In the genomic region with DNA sequence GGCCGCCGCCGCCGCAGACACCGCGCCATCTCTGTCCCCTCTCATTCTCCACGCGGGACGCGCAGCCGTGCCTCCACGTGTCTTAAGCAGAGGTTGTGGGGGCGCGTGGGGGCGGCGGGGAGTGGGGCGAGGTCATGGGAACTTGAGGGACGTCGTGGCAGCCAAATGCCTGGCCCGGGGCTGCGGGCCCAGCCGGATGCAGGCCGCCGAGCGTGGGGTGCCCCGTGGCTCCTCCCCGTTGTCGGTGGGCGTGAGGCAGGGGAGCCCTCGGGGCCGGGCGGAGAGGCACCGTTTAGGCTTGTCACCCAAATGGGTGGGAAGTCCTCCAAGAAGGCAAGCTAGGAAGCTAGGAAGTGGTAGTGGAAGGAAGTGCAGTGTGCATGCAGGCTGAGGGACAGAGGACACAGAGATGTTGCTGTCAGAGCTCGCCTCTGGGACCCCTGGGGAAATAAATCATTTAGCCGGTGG, we compare ENCODE assay signal across 8 mouse cellular contexts. TPM values are rescaled to one million over a fixed set of nuclear protein-coding genes. Genes with fewer than 3 reads are reported as not detected.
A peak's percentile ranks its signal among the peaks of the same experiment; 100 is the strongest.
DNase-seq lines count a peak whose midpoint lies in the region; ATAC-seq and TF ChIP-seq lines count a peak whose summit lies in the region.

No protein-coding gene starts in this region.

- H3K36me3 ChIP-seq in spleen, adult 2 months (ENCODE audit: control insufficient read depth, insufficient read depth, low read length): no peaks in the 10 kb centered on the region
- no peaks in the 10 kb centered on the region for H3K36me3 ChIP-seq in embryonic facial prominence, embryonic 12.5 days
- no peaks in the 10 kb centered on the region for H3K36me3 ChIP-seq in limb, embryonic 14.5 days (ENCODE audit: control insufficient read depth, insufficient read depth, low read length)
- no peaks in the 10 kb centered on the region for H3K36me3 ChIP-seq in midbrain, embryonic 16.5 days (ENCODE audit: control insufficient read depth, insufficient read depth, low read length)
- H3K36me3 ChIP-seq in splenic B cell, adult 2 months (ENCODE audit: control insufficient read depth, insufficient read depth, low read length, poor library complexity, severe bottlenecking): no peaks in the 10 kb centered on the region

- peak; percentile 17 to 53 for DNase-seq in spleen, adult 2 months (ENCODE audit: low read depth in 1 of 2, low spot score in 2 of 2)
- DNase-seq in spleen, adult 12 weeks (ENCODE audit: low spot score): no peak
- peak; percentile 64 for DNase-seq in heart, adult 8-10 months (ENCODE audit: low spot score)
- DNase-seq in kidney, adult 9 months: peak; percentile 63
- peak; percentile 52 for DNase-seq in limb, embryonic 14.5 days (ENCODE audit: low spot score)
- DNase-seq in splenic B cell, adult 2 months (ENCODE audit: low read depth, low spot score): peak; percentile 62

- H3K9ac ChIP-seq in embryonic facial prominence, embryonic 12.5 days: peak overlapping the region; percentile 92
- H3K9ac ChIP-seq in limb, embryonic 14.5 days (ENCODE audit: low read depth, low read length, severe bottlenecking): peak overlapping the region; percentile 95
- H3K9ac ChIP-seq in midbrain, embryonic 16.5 days (ENCODE audit: low read depth, low read length): peak overlapping the region; percentile 97

- H3K4me1 ChIP-seq in spleen, adult 2 months (ENCODE audit: control insufficient read depth, insufficient read depth, insufficient read length): no peaks in the 10 kb centered on the region
- H3K4me1 ChIP-seq in embryonic facial prominence, embryonic 12.5 days: peaks cover 3% of the 10 kb centered on the region; the same call in 1 of the 2 replicates
- peaks cover 5% of the 10 kb centered on the region; the same call in 1 of the 2 replicates for H3K4me1 ChIP-seq in limb, embryonic 14.5 days (ENCODE audit: control insufficient read depth, insufficient read depth, low read length)
- H3K4me1 ChIP-seq in midbrain, embryonic 16.5 days (ENCODE audit: control insufficient read depth, insufficient read depth, low read length): peaks cover 6% of the 10 kb centered on the region

- no peaks in the 10 kb centered on the region for H3K9me3 ChIP-seq in embryonic facial prominence, embryonic 12.5 days
- H3K9me3 ChIP-seq in limb, embryonic 14.5 days (ENCODE audit: control insufficient read depth, low read length): no peaks in the 10 kb centered on the region
- no peaks in the 10 kb centered on the region for H3K9me3 ChIP-seq in midbrain, embryonic 16.5 days (replicated peaks; ENCODE audit: control insufficient read depth, low read length, poor library complexity, severe bottlenecking)

- no peaks in the 10 kb centered on the region for H3K27me3 ChIP-seq in spleen, adult 2 months (ENCODE audit: control insufficient read depth, insufficient read depth, low read length)
- no peaks in the 10 kb centered on the region for H3K27me3 ChIP-seq in embryonic facial prominence, embryonic 12.5 days
- no peaks in the 10 kb centered on the region for H3K27me3 ChIP-seq in limb, embryonic 14.5 days (ENCODE audit: control insufficient read depth, insufficient read depth, low read length)
- H3K27me3 ChIP-seq in midbrain, embryonic 16.5 days (ENCODE audit: control insufficient read depth, insufficient read depth, low read depth, low read length): no peaks in the 10 kb centered on the region
- H3K27me3 ChIP-seq in splenic B cell, adult 2 months (ENCODE audit: control insufficient read depth, insufficient read depth, low read length, poor library complexity, severe bottlenecking): no peaks in the 10 kb centered on the region; the same call in 1 of the 2 replicates

- WGBS in spleen, adult 2 months: under 1% methylated on average over 35 of the region's 35 CpGs
- WGBS in embryonic facial prominence, embryonic 12.5 days: under 1% methylated on average over 35 of the region's 35 CpGs
- WGBS in limb, embryonic 14.5 days: under 1% methylated on average over 35 of the region's 35 CpGs
- WGBS in midbrain, embryonic 16.5 days: 1% methylated on average over 29 of the region's 35 CpGs

- peak overlapping the region; percentile 70 for H3K4me2 ChIP-seq in embryonic facial prominence, embryonic 12.5 days (replicated peaks)
- peak overlapping the region; percentile 72 for H3K4me2 ChIP-seq in limb, embryonic 14.5 days (replicated peaks; ENCODE audit: low read depth, low read length, severe bottlenecking)
- H3K4me2 ChIP-seq in midbrain, embryonic 16.5 days (ENCODE audit: low read length): peak overlapping the region; percentile 72

- no peak for TF ChIP-seq CTCF in spleen, adult 2 months (IDR thresholded peaks at IDR 0.05; ENCODE audit: extremely low read depth, insufficient read depth, insufficient read length, insufficient replicate concordance)

- no peak for TF ChIP-seq POLR2A in spleen, adult 2 months (IDR thresholded peaks at IDR 0.05; ENCODE audit: low read depth, low read length)
- TF ChIP-seq POLR2A in limb, embryonic 14.5 days (IDR thresholded peaks at IDR 0.05; ENCODE audit: borderline replicate concordance, extremely low read depth, insufficient read depth, insufficient read length): no peak

- peak; percentile 77 for ATAC-seq in embryonic facial prominence, embryonic 12.5 days (ENCODE audit: insufficient number of reproducible peaks, insufficient read depth, low FRiP score, low TSS enrichment)
- ATAC-seq in limb, embryonic 14.5 days (ENCODE audit: low FRiP score, low read depth): peak; percentile 71
- peak; percentile 91 for ATAC-seq in midbrain, embryonic 16.5 days

- H3K27ac ChIP-seq in spleen, adult 2 months (ENCODE audit: insufficient read depth, low read length): peak overlapping the region; percentile 27
- peak overlapping the region; percentile 94 for H3K27ac ChIP-seq in embryonic facial prominence, embryonic 12.5 days
- peak overlapping the region; percentile 80 for H3K27ac ChIP-seq in limb, embryonic 14.5 days (replicated peaks; ENCODE audit: low read depth, low read length)
- peak overlapping the region; percentile 92 for H3K27ac ChIP-seq in midbrain, embryonic 16.5 days (ENCODE audit: low read length)

- peak overlapping the region; percentile 85 for H3K4me3 ChIP-seq in spleen, adult 2 months (ENCODE audit: extremely low read depth, insufficient read depth, insufficient read length)
- H3K4me3 ChIP-seq in embryonic facial prominence, embryonic 12.5 days: peak overlapping the region; percentile 90
- peak overlapping the region; percentile 78 for H3K4me3 ChIP-seq in limb, embryonic 14.5 days (replicated peaks; ENCODE audit: low read length)
- H3K4me3 ChIP-seq in midbrain, embryonic 16.5 days (ENCODE audit: low read depth, low read length): peak overlapping the region; percentile 89

RNA-seq across cellular contexts. Expression of a gene that starts 0.4 kb away (rescaled TPM):
- 2.6 and 3.2 TPM in 2 replicates for polyA plus RNA-seq in spleen, adult 2 months (2012; rRNA removed)
- 27.6 and 27.8 TPM in 2 replicates for polyA plus RNA-seq in embryonic facial prominence, embryonic 12.5 days (2016; fragmentation: Nextera tagmentation; extraction: Ambion mirVana)
- 10 to 100 TPM; 15.4 to 18.3 (median 17.4) TPM for total RNA-seq in heart, adult 8-10 months (2022)
- polyA plus RNA-seq in limb, embryonic 14.5 days (2012; rRNA removed): 9.6 and 10.5 TPM in 2 replicates
- polyA plus RNA-seq in limb, embryonic 14.5 days (2014; fragmentation: Nextera tagmentation; extraction: Ambion mirVana): 21.3 and 23.7 TPM in 2 replicates
- 20.6 and 21.8 TPM in 2 replicates for polyA plus RNA-seq in midbrain, embryonic 16.5 days (2015; fragmentation: Nextera tagmentation; extraction: Ambion mirVana)

RNA-seq across cellular contexts. Expression of a gene that starts 37.2 kb away (rescaled TPM):
- 11.1 and 13.9 TPM in 2 replicates for polyA plus RNA-seq in spleen, adult 2 months (2012; rRNA removed)
- 31.3 and 31.9 TPM in 2 replicates for polyA plus RNA-seq in embryonic facial prominence, embryonic 12.5 days (2016; fragmentation: Nextera tagmentation; extraction: Ambion mirVana)
- 1 to 10 TPM in 1 of 4 experiments, under 1 TPM in 3; 0.12 to 1.2 (median 0.51) TPM for total RNA-seq in heart, adult 8-10 months (2022)
- polyA plus RNA-seq in limb, embryonic 14.5 days (2012; rRNA removed): 27.5 and 37.6 TPM in 2 replicates
- 16.5 and 18.8 TPM in 2 replicates for polyA plus RNA-seq in limb, embryonic 14.5 days (2014; fragmentation: Nextera tagmentation; extraction: Ambion mirVana)
- 0.30 and 0.53 TPM in 2 replicates for polyA plus RNA-seq in midbrain, embryonic 16.5 days (2015; fragmentation: Nextera tagmentation; extraction: Ambion mirVana)

Comparison
In these comparisons a context has a peak if more than half of its experiments do, and no peak if none do; other contexts are left out.
1. H3K27ac ChIP-seq: peak in every context shown above with its lines; median percentile 94 in embryonic facial prominence, embryonic 12.5 days; 92 in midbrain, embryonic 16.5 days; 80 in limb, embryonic 14.5 days; 27 in spleen, adult 2 months.